Mouse (Mus musculus) naive thymus-derived CD4-positive, alpha-beta T cell, adult 5 months (primary cell): ENCODE data around the gene Mapk8. TPM values are rescaled to one million over a fixed set of nuclear protein-coding genes. Genes with fewer than 3 reads are reported as not detected.

Source experiments
- polyA plus RNA-seq: library from polyadenylated mRNA; unstranded; fragments of 100-300 nt; shearing (Covaris generic); gene quantifications from one replicate; pipeline ENCODE4 v1.2.1, GENCODE M21; 2017

Mapk8 gene
- polyA plus RNA-seq: 17.8 TPM

GRCm38 (mm10) chr14:33447027-33447569, at the start of gene Mapk8:
Gene Mapk8, minus strand, starts transcription at chr14:33447158.

GRCm38 (mm10) chr14:33471331-33471730, 24.4 kb upstream of the Mapk8 start, which contains the start of gene Frmpd2:
Gene Frmpd2, plus strand, starts transcription at chr14:33471696.

Other genes starting within 250 kb of the Mapk8 start
- not detected for gene Arhgap22, start 233.1 kb downstream of the Mapk8 start, polyA plus RNA-seq
- gene Frmpd2, start 24.5 kb upstream of the Mapk8 start, polyA plus RNA-seq: not detected
- not detected for gene Ptpn20, start 142.0 kb upstream of the Mapk8 start, polyA plus RNA-seq